Mouse (Mus musculus): ENCODE measurements at regions not wholly inside any gene's neighbourhood (a gene's known extent, or its start where the extent isn't known, plus 50 kb on each side); places are given as distances from the start of the nearest gene placed in this dataset.
"Not testable (repeated sequence)": the region's sequence is repeated elsewhere in the genome, so short reads cannot be mapped to it uniquely, and the experiment has no call there.

GRCm38 (mm10) chr3:16751764-16752485 lies 745.7 kb upstream of the Gm5150 start:
- no peak overlapping the region for H3K9ac ChIP-seq (ENCODE audit: insufficient read depth, low read depth, low read length, poor library complexity, severe bottlenecking)
- TF ChIP-seq ZC3H11A (IDR thresholded peaks at IDR 0.05; ENCODE audit: borderline replicate concordance, low read depth, low read length) (no peak), HCFC1 (IDR thresholded peaks at IDR 0.05; ENCODE audit: borderline replicate concordance, insufficient read depth, low read length) (no peak), ZNF384 (IDR thresholded peaks at IDR 0.05; ENCODE audit: low read depth, low read length) (peak; percentile 94)
- no peak overlapping the region; the same call in 1 of the 2 replicates for H3K27ac ChIP-seq (ENCODE audit: insufficient read depth, low read depth, low read length, poor library complexity, severe bottlenecking)
- peaks cover 3% of the 10 kb centered on the region; the same call in 1 of the 2 replicates for H3K36me3 ChIP-seq (ENCODE audit: control insufficient read depth, insufficient read depth, low read length, poor library complexity, severe bottlenecking)
- H3K4me3 ChIP-seq (ENCODE audit: insufficient read depth in 1 of 2, low read depth in 1 of 2, low read length in 2 of 2, poor library complexity in 1 of 2, severe bottlenecking in 1 of 2), result no peak overlapping the region
- no peaks in the 10 kb centered on the region for H3K9me3 ChIP-seq (ENCODE audit: control insufficient read depth, insufficient read depth, low read depth, low read length)
- peak; percentile 27 for DNase-seq (ENCODE audit: low read depth, low spot score)
- in situ Hi-C loops (cut with MboI; ENCODE audit: low sequenced_read_pairs in 2 of 2, unreplicated experiment in 2 of 2), result no loop called here
- peaks cover 2 to 5% of the 10 kb centered on the region in 2 experiments; a peak in 1 of 4 replicates for H3K4me1 ChIP-seq (ENCODE audit: control insufficient read depth in 2 of 2, insufficient read depth in 2 of 2, low read length in 2 of 2, poor library complexity in 1 of 2)

- no peak overlapping the region for H3K9ac ChIP-seq (ENCODE audit: insufficient read depth, low read depth, low read length, poor library complexity, severe bottlenecking)
- no peak for TF ChIP-seq CHD2 (IDR thresholded peaks at IDR 0.05; ENCODE audit: low read depth, low read length)
- no peak for TF ChIP-seq MAFK (IDR thresholded peaks at IDR 0.05; ENCODE audit: insufficient read depth, low read depth, low read length)
- H3K36me3 ChIP-seq (ENCODE audit: control insufficient read depth, insufficient read depth, low read length, poor library complexity, severe bottlenecking), result no peaks in the 10 kb centered on the region
- H3K4me3 ChIP-seq (ENCODE audit: insufficient read depth in 1 of 2, low read depth in 1 of 2, low read length in 2 of 2, poor library complexity in 1 of 2, severe bottlenecking in 1 of 2), result no peak overlapping the region
- H3K4me1 ChIP-seq (ENCODE audit: control insufficient read depth in 2 of 2, insufficient read depth in 2 of 2, low read length in 2 of 2, poor library complexity in 1 of 2), result peaks cover 0 to 8% of the 10 kb centered on the region in 2 experiments; a peak in 1 of 4 replicates
- DNase-seq (ENCODE audit: low read depth, low spot score), result no peak
- no peaks in the 10 kb centered on the region for H3K9me3 ChIP-seq (ENCODE audit: control insufficient read depth, insufficient read depth, low read depth, low read length)
- peak overlapping the region; percentile 57; the same call in 1 of the 2 replicates for H3K27ac ChIP-seq (ENCODE audit: insufficient read depth, low read depth, low read length, poor library complexity, severe bottlenecking)
- in situ Hi-C loops (cut with MboI; ENCODE audit: low sequenced_read_pairs in 2 of 2, unreplicated experiment in 2 of 2), result no loop called here
Observed at GRCm38 (mm10) chr3:16733936-16734330, 727.7 kb upstream of the Gm5150 start.

DNA sequence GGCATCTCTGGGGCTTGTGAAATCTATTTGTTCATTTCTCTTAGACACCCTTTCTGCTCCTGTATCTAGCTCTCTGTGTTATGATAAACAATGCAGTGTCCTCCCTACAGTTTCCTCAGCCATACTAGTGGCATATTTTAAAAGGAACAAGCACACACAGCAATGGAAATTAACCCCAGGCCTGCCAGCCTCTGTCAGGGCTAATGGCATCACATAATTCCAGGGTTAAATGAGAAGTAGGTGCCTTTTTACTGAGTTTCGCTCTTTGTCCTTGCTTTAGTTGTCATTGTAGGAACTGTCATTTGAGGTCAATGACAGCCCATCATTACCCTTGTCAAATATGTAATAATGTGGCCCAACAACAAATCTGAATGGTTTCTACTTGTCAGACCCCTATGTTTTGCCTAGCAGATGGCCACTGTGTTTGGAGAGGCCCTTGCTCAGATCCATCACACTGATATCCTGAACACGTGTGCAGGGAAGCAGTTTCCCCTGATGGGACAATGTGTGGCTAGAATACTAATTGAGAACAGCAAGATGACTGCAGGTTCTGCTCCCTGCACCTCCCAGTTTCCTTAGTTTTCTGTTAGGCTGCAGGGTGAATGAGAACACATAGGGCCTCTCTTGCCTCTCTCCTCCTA lies 727.2 kb upstream of the Gm5150 start:
- Histone ChIP-seq H3K9me3 (ENCODE audit: control insufficient read depth, insufficient read depth, low read depth, low read length) (no peaks in the 10 kb centered on the region), H3K36me3 (ENCODE audit: control insufficient read depth, insufficient read depth, low read length, poor library complexity, severe bottlenecking) (no peaks in the 10 kb centered on the region; the same call in 1 of the 2 replicates), H3K4me1 (ENCODE audit: control insufficient read depth in 2 of 2, insufficient read depth in 2 of 2, low read length in 2 of 2, poor library complexity in 1 of 2) (peaks cover 0 to 8% of the 10 kb centered on the region in 2 experiments; a peak in 1 of 4 replicates), H3K4me3 (ENCODE audit: insufficient read depth in 1 of 2, low read depth in 1 of 2, low read length in 2 of 2, poor library complexity in 1 of 2, severe bottlenecking in 1 of 2) (no peak overlapping the region), H3K9ac (ENCODE audit: insufficient read depth, low read depth, low read length, poor library complexity, severe bottlenecking) (no peak overlapping the region), H3K27ac (ENCODE audit: insufficient read depth, low read depth, low read length, poor library complexity, severe bottlenecking) (peak overlapping the region; percentile 57)
- in situ Hi-C loops (cut with MboI; ENCODE audit: low sequenced_read_pairs in 2 of 2, unreplicated experiment in 2 of 2), result no loop called here
- TF ChIP-seq ZC3H11A (IDR thresholded peaks at IDR 0.05; ENCODE audit: borderline replicate concordance, low read depth, low read length) (no peak), CHD2 (IDR thresholded peaks at IDR 0.05; ENCODE audit: low read depth, low read length) (no peak), HCFC1 (IDR thresholded peaks at IDR 0.05; ENCODE audit: borderline replicate concordance, insufficient read depth, low read length) (no peak), MAFK (IDR thresholded peaks at IDR 0.05; ENCODE audit: insufficient read depth, low read depth, low read length) (no peak)
- no peak for DNase-seq (ENCODE audit: low read depth, low spot score)

- H3K36me3 ChIP-seq (ENCODE audit: control insufficient read depth, insufficient read depth, low read length, poor library complexity, severe bottlenecking); H3K9ac ChIP-seq (ENCODE audit: insufficient read depth, low read depth, low read length, poor library complexity, severe bottlenecking); in situ Hi-C loops (cut with MboI; ENCODE audit: low sequenced_read_pairs in 2 of 2, unreplicated experiment in 2 of 2); H3K4me1 ChIP-seq (ENCODE audit: control insufficient read depth in 2 of 2, insufficient read depth in 2 of 2, low read length in 2 of 2, poor library complexity in 1 of 2); H3K9me3 ChIP-seq (ENCODE audit: control insufficient read depth, insufficient read depth, low read depth, low read length): not testable (repeated sequence)
- H3K4me3 ChIP-seq (ENCODE audit: insufficient read depth in 1 of 2, low read depth in 1 of 2, low read length in 2 of 2, poor library complexity in 1 of 2, severe bottlenecking in 1 of 2), result peak overlapping the region in 1 of 2 experiments; percentile 8; a peak in 1 of 4 replicates
- DNase-seq (ENCODE audit: low read depth, low spot score), result peak; percentile 56
- peak; percentile 39; the same call in 1 of the 2 replicates for TF ChIP-seq ZNF384 (IDR thresholded peaks at IDR 0.05; ENCODE audit: low read depth, low read length)
- H3K27ac ChIP-seq (ENCODE audit: insufficient read depth, low read depth, low read length, poor library complexity, severe bottlenecking), result peak overlapping the region; percentile 92
Observed at GRCm38 (mm10) chr3:16724371-16725100, 718.3 kb upstream of the Gm5150 start.

Measured in ES-E14 (cell line).